Mouse (Mus musculus) liver, embryonic 15.5 days (tissue): ENCODE measurements around the gene Fzd10. TPM values are rescaled to one million over a fixed set of nuclear protein-coding genes. Genes with fewer than 3 reads are reported as not detected.

Source experiments
- ATAC-seq: fragments of 200-750 bp; cut with Nextera tagmentation; 2 replicates; pipeline ENCODE4 v1.8.0; 2017; ENCODE audit warnings: moderate number of reproducible peaks, mild to moderate bottlenecking, moderate library complexity; ENCODE audit not compliant: insufficient read depth
- H3K27ac ChIP-seq: fragments of 300-500 bp; sonication (generic); replicated peaks from 2 replicates; pipeline ENCODE4 v1.5.1; 2015; ENCODE audit warnings: mild to moderate bottlenecking, inconsistent platforms
- H3K27me3 ChIP-seq: fragments of 300-500 bp; sonication (generic); 2 replicates; pipeline ENCODE4 v1.6.1; 2015; ENCODE audit warnings: mild to moderate bottlenecking, inconsistent platforms
- H3K36me3 ChIP-seq: fragments of 300-500 bp; sonication (generic); replicated peaks from 2 replicates; pipeline ENCODE4 v1.6.1; 2015; ENCODE audit warnings: moderate library complexity, mild to moderate bottlenecking, inconsistent platforms
- H3K4me1 ChIP-seq: fragments of 300-500 bp; sonication (generic); replicated peaks from 2 replicates; pipeline ENCODE4 v1.6.1; 2015; ENCODE audit warnings: inconsistent platforms
- H3K4me2 ChIP-seq: fragments of 300-500 bp; sonication (generic); 2 replicates; pipeline ENCODE4 v1.6.1; 2015; ENCODE audit warnings: moderate library complexity, mild to moderate bottlenecking, inconsistent platforms
- H3K4me3 ChIP-seq: fragments of 300-500 bp; sonication (generic); replicated peaks from 2 replicates; pipeline ENCODE4 v1.5.1; 2015; ENCODE audit warnings: mild to moderate bottlenecking, inconsistent platforms
- H3K9ac ChIP-seq: fragments of 300-500 bp; sonication (generic); 2 replicates; pipeline ENCODE4 v1.6.1; 2015; ENCODE audit warnings: moderate library complexity, mild to moderate bottlenecking, inconsistent platforms
- H3K9me3 ChIP-seq: fragments of 300-500 bp; sonication (generic); replicated peaks from 2 replicates; pipeline ENCODE4 v1.6.1; 2016; ENCODE audit warnings: inconsistent platforms
- WGBS: fragments of 180-500 bp; shearing (Covaris S2); methylation state at CpG from one replicate; pipeline ENCODE4 v1.1.7; 2015; ENCODE audit warnings: mixed read lengths; ENCODE audit not compliant: insufficient replicate concordance; 5-methylcytosine and 5-hydroxymethylcytosine counted together
- polyA plus RNA-seq: library from polyadenylated mRNA; unstranded; fragments of >200 nt; fragmentation: Nextera tagmentation; extraction: Ambion mirVana; gene quantifications from 2 replicates; pipeline ENCODE4 v1.2.1, GENCODE M21; 2015

The Fzd10 gene
- polyA plus RNA-seq, 1 experiment from 2014 or later = not detected

DNA sequence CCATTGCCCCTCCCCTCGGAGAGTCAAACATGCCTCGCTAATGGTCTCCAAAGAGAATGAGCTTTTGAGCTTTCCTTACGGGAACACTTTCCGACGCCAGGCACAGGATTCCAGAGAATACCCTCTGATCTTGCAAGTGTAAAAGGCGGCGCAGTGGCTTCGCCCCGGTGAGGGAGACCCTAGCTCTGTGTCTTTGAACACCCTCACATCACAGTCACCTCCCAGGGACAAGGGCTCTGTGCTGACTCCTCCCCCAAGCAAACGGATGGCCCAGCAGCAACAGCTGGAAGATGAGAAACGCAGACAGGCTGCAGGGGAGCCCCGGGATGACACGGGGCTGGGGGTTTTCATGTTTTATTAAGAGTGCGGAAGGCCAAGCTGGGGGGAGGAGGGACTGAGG, 6.0 kb downstream of the Fzd10 start:
- Histone ChIP-seq H3K4me1 (no peaks in the 10 kb centered on the region; the same call in 1 of the 2 replicates), H3K27ac (no peak overlapping the region), H3K9me3 (no peaks in the 10 kb centered on the region), H3K9ac (no peak overlapping the region), H3K4me3 (no peak overlapping the region), H3K4me2 (no peak overlapping the region), H3K27me3 (peaks cover 50% of the 10 kb centered on the region), H3K36me3 (no peaks in the 10 kb centered on the region)
- 22% methylated on average over 14 of the region's 14 CpGs for WGBS
- ATAC-seq = no peak

GRCm38 (mm10) chr5:128609091-128609490, 8.4 kb downstream of the Fzd10 start:
- Histone ChIP-seq H3K9me3 (no peaks in the 10 kb centered on the region), H3K27ac (no peak overlapping the region), H3K4me2 (no peak overlapping the region), H3K36me3 (no peaks in the 10 kb centered on the region), H3K4me1 (no peaks in the 10 kb centered on the region), H3K27me3 (peaks cover 27% of the 10 kb centered on the region), H3K4me3 (no peak overlapping the region), H3K9ac (no peak overlapping the region)
- ATAC-seq = no peak
- 69% methylated on average over 7 of the region's 7 CpGs for WGBS

- Histone ChIP-seq H3K4me3 (no peak overlapping the region), H3K27me3 (no peaks in the 10 kb centered on the region), H3K27ac (no peak overlapping the region), H3K36me3 (no peaks in the 10 kb centered on the region), H3K4me2 (no peak overlapping the region), H3K4me1 (no peaks in the 10 kb centered on the region), H3K9ac (no peak overlapping the region), H3K9me3 (no peaks in the 10 kb centered on the region)
- 3% methylated on average over 9 of the region's 9 CpGs for WGBS
- no peak for ATAC-seq
Measured at GRCm38 (mm10) chr5:128617621-128618020, 17.0 kb downstream of the Fzd10 start.

GRCm38 (mm10) chr5:128619987-128620386, 19.3 kb downstream of the Fzd10 start:
- ATAC-seq = no peak
- H3K36me3 ChIP-seq = no peaks in the 10 kb centered on the region
- H3K27me3 ChIP-seq = no peaks in the 10 kb centered on the region
- no peak overlapping the region for H3K4me2 ChIP-seq
- no peak overlapping the region for H3K9ac ChIP-seq
- no peak overlapping the region for H3K4me3 ChIP-seq
- 50% methylated on average over 8 of the region's 8 CpGs for WGBS
- no peak overlapping the region for H3K27ac ChIP-seq
- no peaks in the 10 kb centered on the region for H3K9me3 ChIP-seq
- no peaks in the 10 kb centered on the region for H3K4me1 ChIP-seq

GRCm38 (mm10) chr5:128620408-128620807, 19.8 kb downstream of the Fzd10 start:
- H3K4me1 ChIP-seq = no peaks in the 10 kb centered on the region
- H3K27ac ChIP-seq = no peak overlapping the region
- H3K9me3 ChIP-seq = no peaks in the 10 kb centered on the region
- no peak overlapping the region for H3K4me3 ChIP-seq
- 12% methylated on average over 9 of the region's 9 CpGs for WGBS
- no peaks in the 10 kb centered on the region for H3K27me3 ChIP-seq
- no peak for ATAC-seq
- H3K36me3 ChIP-seq = no peaks in the 10 kb centered on the region
- H3K4me2 ChIP-seq = no peak overlapping the region
- no peak overlapping the region for H3K9ac ChIP-seq

DNA sequence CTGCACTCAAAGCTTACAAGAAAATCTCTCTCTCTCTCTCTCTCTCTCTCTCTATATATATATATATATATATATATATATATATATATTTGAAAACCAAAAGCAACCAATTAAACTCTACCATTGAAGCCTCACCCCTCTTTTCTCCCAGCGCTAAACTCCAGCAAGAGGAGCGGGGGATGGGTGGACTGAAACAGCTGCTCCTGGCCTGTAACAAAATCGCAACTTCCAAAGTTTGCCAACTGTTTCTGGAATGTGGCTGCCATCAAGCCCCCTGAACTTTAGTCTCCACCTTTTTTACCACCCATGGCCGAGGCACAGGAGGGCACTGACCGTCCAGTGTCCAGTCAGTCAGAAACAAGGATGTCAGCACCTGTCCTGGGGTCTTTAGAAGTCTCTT, 27.1 kb downstream of the Fzd10 start:
- no peaks in the 10 kb centered on the region for H3K4me1 ChIP-seq
- no peak overlapping the region for H3K27ac ChIP-seq
- H3K27me3 ChIP-seq = no peaks in the 10 kb centered on the region
- no peak overlapping the region for H3K4me3 ChIP-seq
- no peak overlapping the region for H3K9ac ChIP-seq
- no peaks in the 10 kb centered on the region for H3K36me3 ChIP-seq
- no peak overlapping the region for H3K4me2 ChIP-seq
- ATAC-seq = no peak
- no peaks in the 10 kb centered on the region for H3K9me3 ChIP-seq
- 52% methylated on average over 5 of the region's 5 CpGs for WGBS

DNA sequence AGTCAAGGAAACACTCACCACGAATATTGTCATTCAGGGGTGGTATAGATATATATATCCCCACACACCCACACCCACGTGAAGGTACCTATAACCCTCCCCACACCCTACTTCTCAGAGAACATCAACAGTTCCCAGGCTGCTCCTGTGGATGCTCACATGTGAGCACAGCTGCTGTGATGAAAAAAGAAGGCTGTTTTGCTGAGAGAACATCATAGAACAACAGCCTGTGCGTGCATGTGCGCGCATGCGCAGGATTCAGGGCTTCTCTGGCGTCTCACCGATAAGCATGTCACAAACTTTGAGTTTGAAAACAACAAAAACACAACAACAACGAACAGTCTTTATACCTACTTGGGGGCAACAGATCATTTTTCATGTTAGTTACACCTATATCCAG, 36.0 kb downstream of the Fzd10 start:
- Histone ChIP-seq H3K4me3 (no peak overlapping the region), H3K9me3 (no peaks in the 10 kb centered on the region), H3K27me3 (no peaks in the 10 kb centered on the region), H3K4me1 (no peaks in the 10 kb centered on the region), H3K4me2 (no peak overlapping the region), H3K36me3 (no peaks in the 10 kb centered on the region), H3K27ac (no peak overlapping the region), H3K9ac (no peak overlapping the region)
- ATAC-seq = no peak
- 73% methylated on average over 9 of the region's 9 CpGs for WGBS

- no peaks in the 10 kb centered on the region for H3K36me3 ChIP-seq
- H3K4me1 ChIP-seq = no peaks in the 10 kb centered on the region
- H3K27ac ChIP-seq = no peak overlapping the region
- H3K4me2 ChIP-seq = no peak overlapping the region
- no peak overlapping the region for H3K9ac ChIP-seq
- no peak overlapping the region for H3K4me3 ChIP-seq
- H3K27me3 ChIP-seq = no peaks in the 10 kb centered on the region
- ATAC-seq = no peak
- H3K9me3 ChIP-seq = no peaks in the 10 kb centered on the region
- 73% methylated on average over 26 of the region's 26 CpGs for WGBS
Measured at GRCm38 (mm10) chr5:128637071-128638015, 36.7 kb downstream of the Fzd10 start.

DNA sequence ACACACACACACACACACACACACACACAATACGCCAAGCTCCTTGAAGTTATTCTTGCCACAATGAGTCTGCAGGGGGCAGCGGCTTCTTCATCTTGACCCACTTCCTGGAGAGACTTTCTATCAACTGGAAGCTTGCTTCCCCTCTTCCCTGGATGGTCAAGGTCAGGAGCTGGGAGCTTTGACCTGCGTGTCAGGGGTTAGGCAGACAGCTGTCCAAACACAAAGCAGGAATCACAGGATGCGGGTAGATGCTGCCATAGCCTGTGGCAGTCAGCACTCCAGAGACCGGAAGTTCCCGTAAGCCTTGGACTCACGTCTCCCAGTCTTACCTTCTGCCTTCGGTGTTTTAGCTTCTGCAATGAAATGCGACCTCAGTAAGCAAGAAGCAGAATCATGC, 38.1 kb downstream of the Fzd10 start:
- no peaks in the 10 kb centered on the region for H3K9me3 ChIP-seq
- H3K27ac ChIP-seq = no peak overlapping the region
- H3K9ac ChIP-seq = no peak overlapping the region
- H3K27me3 ChIP-seq = no peaks in the 10 kb centered on the region
- no peak for ATAC-seq
- H3K4me2 ChIP-seq = no peak overlapping the region
- no peak overlapping the region for H3K4me3 ChIP-seq
- WGBS = 35% methylated on average over 9 of the region's 9 CpGs
- H3K4me1 ChIP-seq = no peaks in the 10 kb centered on the region
- H3K36me3 ChIP-seq = no peaks in the 10 kb centered on the region

GRCm38 (mm10) chr5:128643065-128643464, 42.4 kb downstream of the Fzd10 start:
- no peak overlapping the region for H3K9ac ChIP-seq
- H3K36me3 ChIP-seq = no peaks in the 10 kb centered on the region
- no peak overlapping the region for H3K27ac ChIP-seq
- no peak overlapping the region for H3K4me2 ChIP-seq
- no peaks in the 10 kb centered on the region for H3K27me3 ChIP-seq
- 64% methylated on average over 4 of the region's 4 CpGs for WGBS
- ATAC-seq = no peak
- H3K9me3 ChIP-seq = no peaks in the 10 kb centered on the region
- no peaks in the 10 kb centered on the region for H3K4me1 ChIP-seq
- no peak overlapping the region for H3K4me3 ChIP-seq

- no peaks in the 10 kb centered on the region for H3K4me1 ChIP-seq
- no peaks in the 10 kb centered on the region for H3K36me3 ChIP-seq
- no peaks in the 10 kb centered on the region for H3K27me3 ChIP-seq
- H3K4me2 ChIP-seq = no peak overlapping the region
- no peaks in the 10 kb centered on the region for H3K9me3 ChIP-seq
- WGBS = 55% methylated on average over 8 of the region's 8 CpGs
- H3K4me3 ChIP-seq = no peak overlapping the region
- ATAC-seq = no peak
- no peak overlapping the region for H3K27ac ChIP-seq
- H3K9ac ChIP-seq = no peak overlapping the region
Measured at GRCm38 (mm10) chr5:128645720-128646119, 45.1 kb downstream of the Fzd10 start.

DNA sequence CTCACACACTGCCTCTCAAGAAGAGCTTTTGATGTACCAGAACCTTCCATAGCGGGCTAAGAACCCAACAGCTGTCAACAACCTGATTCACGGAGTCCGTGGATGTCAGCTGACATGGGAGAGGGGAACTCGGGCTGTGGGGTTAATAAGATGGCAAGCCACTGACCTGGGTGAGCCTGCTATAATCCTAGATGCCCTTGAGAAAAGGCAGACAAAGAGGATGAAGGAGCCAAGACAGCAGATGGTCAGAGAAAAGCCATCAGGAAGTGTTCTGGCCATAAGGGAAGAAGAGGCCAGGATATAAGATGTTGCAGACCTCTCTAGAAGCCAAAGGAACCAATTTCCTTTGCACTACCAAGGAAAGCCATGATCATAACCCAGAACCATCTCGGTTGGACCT, 45.6 kb downstream of the Fzd10 start:
- H3K4me3 ChIP-seq = no peak overlapping the region
- H3K9ac ChIP-seq = no peak overlapping the region
- no peaks in the 10 kb centered on the region for H3K9me3 ChIP-seq
- H3K36me3 ChIP-seq = no peaks in the 10 kb centered on the region
- no peaks in the 10 kb centered on the region for H3K4me1 ChIP-seq
- WGBS = 58% methylated on average over 5 of the region's 5 CpGs
- H3K27ac ChIP-seq = no peak overlapping the region
- no peak overlapping the region for H3K4me2 ChIP-seq
- H3K27me3 ChIP-seq = no peaks in the 10 kb centered on the region
- no peak for ATAC-seq
